Mouse (Mus musculus) liver, embryonic 14.5 days (tissue): ENCODE measurements around the gene Kdelr1. TPM values are rescaled to one million over a fixed set of nuclear protein-coding genes. Genes with fewer than 3 reads are reported as not detected.
A peak's percentile ranks its signal among the peaks of the same experiment; 100 is the strongest.

Experiments used
- ATAC-seq: fragments of 200-750 bp; cut with Nextera tagmentation; 2 replicates; pipeline ENCODE4 v1.8.0; 2017; ENCODE audit warnings: moderate number of reproducible peaks, mild to moderate bottlenecking, moderate library complexity; ENCODE audit not compliant: insufficient read depth
- DNase-seq, 3 experiments: peaks; one replicate each; pipeline ENCODE4 v3.0.0-alpha.2; 2012 to 2013; ENCODE audit warnings: low read depth in 3 of 3, low spot score in 3 of 3
- H3K27ac ChIP-seq: fragments of 300-500 bp; sonication (generic); 2 replicates; pipeline ENCODE4 v1.5.1; 2014; ENCODE audit warnings: moderate library complexity, mild to moderate bottlenecking, control low read depth, inconsistent platforms
- H3K27me3 ChIP-seq: fragments of 300-500 bp; sonication (generic); 2 replicates; pipeline ENCODE4 v1.6.1; 2014; ENCODE audit warnings: mild to moderate bottlenecking, low read length, moderate library complexity; ENCODE audit not compliant: control insufficient read depth, insufficient read depth
- H3K36me3 ChIP-seq: fragments of 300-500 bp; sonication (generic); replicated peaks from 2 replicates; pipeline ENCODE4 v1.6.1; 2014; ENCODE audit warnings: low read depth; ENCODE audit not compliant: control insufficient read depth, insufficient read depth
- H3K4me1 ChIP-seq, 2 experiments: fragments of 200-500 bp in 1 of 2; fragments of 300-500 bp in 1 of 2; sonication (generic) in 1 of 2; replicated peaks; 2 replicates each; pipeline ENCODE4 v1.6.1; 2012 to 2014; ENCODE audit warnings: antibody characterized with exemption in 1 of 2, inconsistent platforms in 1 of 2, low read length in 1 of 2; ENCODE audit not compliant: control insufficient read depth in 2 of 2, insufficient read depth in 2 of 2
- H3K4me2 ChIP-seq: fragments of 300-500 bp; sonication (generic); 2 replicates; pipeline ENCODE4 v1.6.1; 2014; ENCODE audit warnings: low read depth, mild to moderate bottlenecking, control low read depth, moderate library complexity
- H3K4me3 ChIP-seq, 2 experiments: fragments of 200-500 bp in 1 of 2; fragments of 300-500 bp in 1 of 2; sonication (generic) in 1 of 2; 2 replicates each; pipeline ENCODE4 v1.5.1; 2012 to 2014; ENCODE audit warnings: low read depth in 2 of 2, low read length in 2 of 2, mild to moderate bottlenecking in 2 of 2, control low read depth in 1 of 2, inconsistent platforms in 1 of 2, moderate library complexity in 1 of 2; ENCODE audit not compliant: insufficient read depth in 1 of 2
- H3K9ac ChIP-seq: fragments of 300-500 bp; sonication (generic); replicated peaks from 2 replicates; pipeline ENCODE4 v1.6.1; 2014; ENCODE audit warnings: mild to moderate bottlenecking, control low read depth, moderate library complexity
- H3K9me3 ChIP-seq: fragments of 300-500 bp; sonication (generic); 2 replicates; pipeline ENCODE4 v1.6.1; 2016; ENCODE audit warnings: low read length, mixed read lengths; ENCODE audit not compliant: control insufficient read depth
- CTCF ChIP-seq: IDR thresholded peaks from 2 replicates; pipeline ENCODE4 v1.5.1; 2016; ENCODE audit warnings: antibody characterized with exemption, low read depth, control low read depth
- EP300 ChIP-seq: IDR thresholded peaks from 2 replicates; pipeline ENCODE4 v1.6.1; 2016; ENCODE audit warnings: antibody characterized with exemption, low read depth
- WGBS: fragments of 180-500 bp; shearing (Covaris S2); extraction: QIAGEN DNeasy Blood & Tissue Kit; methylation state at CpG from one replicate; pipeline ENCODE4 v1.1.7; 2014; ENCODE audit not compliant: insufficient replicate concordance; 5-methylcytosine and 5-hydroxymethylcytosine counted together
- polyA plus RNA-seq, 2 experiments: library from polyadenylated mRNA; depleted of rRNA in 1 of 2; stranded (reverse) in 1 of 2; unstranded in 1 of 2; fragments of >200 nt; fragmentation: Nextera tagmentation in 1 of 2; extraction: Ambion mirVana in 1 of 2; gene quantifications; 2 replicates each; pipeline versions ENCODE4 v1.2.1 to v1.2.3; 2012 to 2014

Gene Kdelr1
- polyA plus RNA-seq, 2 experiments = 33.9 to 53.9 TPM

- TF ChIP-seq EP300 (no peak), CTCF (no peak)
- ATAC-seq (no peak), DNase-seq (no peak)
- Histone ChIP-seq H3K36me3 (peaks cover 61% of the 10 kb centered on the region), H3K9me3 (no peaks in the 10 kb centered on the region), H3K4me2 (no peak overlapping the region), H3K4me3 (no peak overlapping the region), H3K4me1 (no peaks in the 10 kb centered on the region), H3K27me3 (no peaks in the 10 kb centered on the region), H3K9ac (no peak overlapping the region), H3K27ac (no peak overlapping the region)
- 70% methylated on average over 2 of the region's 2 CpGs for WGBS
Observed at GRCm38 (mm10) chr7:45881011-45881410, 8.4 kb downstream of the Kdelr1 start.

- Histone ChIP-seq H3K27ac (no peak overlapping the region), H3K4me1 (no peaks in the 10 kb centered on the region), H3K9ac (no peak overlapping the region), H3K36me3 (peaks cover 21% of the 10 kb centered on the region), H3K4me3 (no peak overlapping the region), H3K9me3 (no peaks in the 10 kb centered on the region), H3K4me2 (no peak overlapping the region), H3K27me3 (no peaks in the 10 kb centered on the region)
- no peak for DNase-seq
- ATAC-seq = no peak
- TF ChIP-seq EP300 (no peak), CTCF (no peak)
- 20% methylated on average over 3 of the region's 3 CpGs for WGBS
Observed at GRCm38 (mm10) chr7:45887246-45887645, 14.7 kb downstream of the Kdelr1 start.

DNA sequence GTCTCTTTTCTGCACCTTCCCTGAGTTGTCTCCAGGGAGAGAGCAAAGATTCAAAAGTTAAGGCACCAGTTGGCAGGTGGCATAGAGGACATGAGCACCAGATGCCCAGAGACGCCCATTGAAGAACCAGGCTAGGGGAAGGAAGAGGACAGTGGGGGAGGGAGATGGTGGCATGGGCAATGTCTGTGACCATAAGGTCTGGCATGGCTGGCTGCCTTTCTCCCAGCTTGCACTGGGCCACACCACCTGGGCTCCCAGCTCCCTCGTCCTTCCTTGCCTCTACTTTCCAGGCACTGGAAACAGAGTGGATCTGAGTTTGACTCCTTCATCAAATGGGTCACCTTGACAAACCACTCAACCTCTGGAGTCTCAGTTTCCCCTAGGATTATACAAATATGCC is 20.1 kb downstream of the Kdelr1 start:
- Histone ChIP-seq H3K4me1 (peaks cover 8 to 11% of the 10 kb centered on the region in 2 experiments), H3K4me3 (no peak overlapping the region), H3K27ac (no peak overlapping the region), H3K36me3 (no peaks in the 10 kb centered on the region), H3K27me3 (no peaks in the 10 kb centered on the region), H3K9ac (no peak overlapping the region), H3K9me3 (no peaks in the 10 kb centered on the region), H3K4me2 (no peak overlapping the region)
- WGBS = 62% methylated on average over 2 of the region's 2 CpGs
- TF ChIP-seq EP300 (no peak), CTCF (no peak)
- ATAC-seq (no peak), DNase-seq (no peak)

- Histone ChIP-seq H3K9me3 (no peaks in the 10 kb centered on the region), H3K9ac (peak overlapping the region; percentile 42), H3K4me2 (peak overlapping the region; percentile 94), H3K27me3 (no peaks in the 10 kb centered on the region), H3K4me1 (peaks cover 11 to 14% of the 10 kb centered on the region in 2 experiments), H3K27ac (peak overlapping the region; percentile 67), H3K36me3 (no peaks in the 10 kb centered on the region), H3K4me3 (peak overlapping the region; percentile 33 to 54; a peak in 3 of 4 replicates)
- 0 out of 2 replicates have a peak, but pooled peaks have one; percentile 0 for ATAC-seq
- no peak for DNase-seq
- WGBS = 62% methylated on average over 6 of the region's 6 CpGs
- TF ChIP-seq EP300 = no peak
- TF ChIP-seq CTCF = no peak
Observed at GRCm38 (mm10) chr7:45895931-45896516, 23.5 kb downstream of the Kdelr1 start.

DNA sequence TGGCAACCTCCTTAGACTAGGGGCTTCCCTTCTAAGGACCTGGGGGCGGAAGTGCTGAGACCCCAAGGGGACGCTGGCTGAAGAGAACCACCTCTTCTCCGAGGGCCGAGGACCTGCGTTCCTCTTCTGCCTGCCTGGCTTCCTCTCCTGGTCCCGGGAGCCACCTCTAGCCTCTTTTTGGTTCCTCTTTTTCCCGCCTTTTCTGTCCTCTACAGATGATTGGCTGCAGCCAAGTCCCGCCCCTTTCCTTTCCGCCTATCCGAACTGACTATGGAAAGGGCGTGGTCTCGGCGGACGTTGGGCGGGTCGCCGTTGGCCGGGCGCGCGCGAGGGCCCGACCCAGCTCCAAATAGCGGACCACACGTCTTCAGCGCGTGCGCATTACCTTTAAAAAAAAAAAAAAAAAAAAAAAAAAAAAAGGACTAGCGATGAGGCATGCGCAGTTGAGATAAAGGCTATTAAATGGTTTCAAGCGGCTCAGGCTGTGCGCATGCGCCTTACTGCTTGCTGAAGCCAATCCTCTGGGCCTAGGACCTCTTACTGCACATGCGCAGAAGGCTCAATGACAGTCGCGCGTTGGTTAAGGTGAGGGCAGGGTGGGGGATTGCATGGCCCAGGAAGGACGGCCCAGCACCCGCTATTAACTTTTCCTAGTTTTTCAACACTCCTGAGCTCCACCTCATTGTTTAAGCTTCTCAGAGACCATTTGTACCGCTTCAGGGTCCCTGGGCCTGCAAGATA is 24.1 kb downstream of the Kdelr1 start, which contains the start of the genes Syngr4 and Tmem143:
Syngr4 (minus strand) TSS at position 198 of the 741 bp plus-strand sequence.
Tmem143 (plus strand) TSS at position 425 of the 741 bp plus-strand sequence.
- H3K4me1 ChIP-seq = peaks cover 11 to 17% of the 10 kb centered on the region in 2 experiments
- WGBS = under 1% methylated on average over 40 of the region's 40 CpGs
- DNase-seq = peak; percentile 92 to 97 (median 94)
- no peaks in the 10 kb centered on the region for H3K9me3 ChIP-seq
- no peak for TF ChIP-seq CTCF
- H3K9ac ChIP-seq = peak within 1 kb of the TSS; percentile 61
- H3K4me3 ChIP-seq = peak within 1 kb of the TSS; percentile 54 to 79
- H3K27me3 ChIP-seq = no peaks in the 10 kb centered on the region
- H3K36me3 ChIP-seq = no peaks in the 10 kb centered on the region
- H3K27ac ChIP-seq = peak within 1 kb of the TSS; percentile 67
- ATAC-seq = peak; percentile 84
- H3K4me2 ChIP-seq = peak within 1 kb of the TSS; percentile 94
